Mouse (Mus musculus): Measurements from ENCODE around the gene Lrrc2.
A peak's percentile ranks its signal among the peaks of the same experiment; 100 is the strongest.

Gene Lrrc2

GRCm38 (mm10) chr9:110985541-110985940, 34.2 kb downstream of the Lrrc2 start:
- DNase-seq (ENCODE audit: inconsistent age in 2 of 2, low spot score in 1 of 2), result no peak

- no peak for DNase-seq (ENCODE audit: inconsistent age in 2 of 2, low spot score in 1 of 2)
Measured at GRCm38 (mm10) chr9:110985951-110986350, 34.6 kb downstream of the Lrrc2 start.

GRCm38 (mm10) chr9:110987331-110987730, 36.0 kb downstream of the Lrrc2 start:
- DNase-seq (ENCODE audit: inconsistent age in 2 of 2, low spot score in 1 of 2), result no peak

DNA sequence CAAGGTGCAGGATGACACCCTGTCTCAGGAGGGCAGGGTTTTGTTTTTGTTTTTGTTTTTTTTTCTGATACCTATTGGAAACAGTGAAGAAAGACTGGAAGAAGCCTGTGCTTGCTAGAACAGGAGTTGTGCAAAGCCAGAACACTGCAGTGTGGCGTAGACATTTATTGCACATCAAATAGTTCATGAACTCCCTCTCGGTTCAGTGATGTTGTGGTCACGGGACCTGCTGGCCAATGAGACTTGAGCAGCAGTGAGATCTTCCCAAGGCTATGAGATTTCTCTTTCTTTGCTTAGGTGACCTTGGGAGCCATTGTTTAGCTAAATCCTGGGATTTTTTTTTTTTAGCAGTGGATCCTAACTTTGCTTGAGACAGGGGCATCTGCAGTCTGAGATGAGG, 36.7 kb downstream of the Lrrc2 start:
- no peak for DNase-seq (ENCODE audit: inconsistent age in 2 of 2, low spot score in 1 of 2)

DNA sequence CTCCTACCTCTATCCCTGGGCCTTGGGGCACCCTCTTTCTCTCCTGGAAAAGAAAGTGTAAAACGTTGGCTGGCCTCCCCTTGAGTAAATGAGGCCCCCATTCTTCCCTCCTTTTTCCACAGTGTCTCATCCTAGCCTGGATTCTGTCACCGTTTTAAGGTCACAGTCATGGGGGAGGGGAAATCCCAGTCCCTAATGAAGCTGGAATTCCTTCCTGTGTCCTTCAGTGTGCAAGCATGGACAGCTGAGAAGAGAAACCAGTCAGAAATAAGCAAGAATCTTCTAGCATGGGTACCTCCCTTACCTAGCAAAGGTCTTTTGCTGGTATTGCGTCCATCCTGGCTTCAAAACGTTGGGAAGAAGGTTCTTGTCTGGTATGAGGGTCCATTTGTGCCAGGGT, 37.8 kb downstream of the Lrrc2 start:
- no peak for DNase-seq (ENCODE audit: inconsistent age in 2 of 2, low spot score in 1 of 2)

DNA sequence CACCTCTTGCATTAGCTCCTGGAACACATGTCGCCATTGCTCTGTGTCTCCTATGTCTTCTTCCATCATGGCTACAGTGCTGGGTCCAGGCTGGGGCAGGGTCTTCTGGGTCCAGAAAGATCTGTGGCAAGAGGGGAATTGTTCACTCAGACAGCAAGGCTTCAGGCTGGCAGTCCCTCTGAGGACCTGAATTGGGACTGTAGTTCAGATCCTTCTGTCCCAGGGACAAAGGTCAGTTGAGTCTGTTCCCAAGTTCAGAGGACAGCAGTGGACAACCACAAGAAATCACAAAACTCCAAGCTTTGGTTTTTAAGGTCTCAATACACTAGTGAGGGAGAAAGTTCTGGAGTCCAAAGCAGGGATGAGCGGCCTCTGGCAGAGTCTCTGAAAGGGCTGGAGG, 38.2 kb downstream of the Lrrc2 start:
- DNase-seq (ENCODE audit: inconsistent age in 2 of 2, low spot score in 1 of 2), result no peak

- peak in 1 of 2 experiments; percentile 58 for DNase-seq (ENCODE audit: inconsistent age in 2 of 2, low spot score in 1 of 2)
Measured at GRCm38 (mm10) chr9:110990204-110990603, 38.9 kb downstream of the Lrrc2 start, which contains the start of gene Rtp3. Rtp3 (minus strand) TSS chr9:110990583.

DNA sequence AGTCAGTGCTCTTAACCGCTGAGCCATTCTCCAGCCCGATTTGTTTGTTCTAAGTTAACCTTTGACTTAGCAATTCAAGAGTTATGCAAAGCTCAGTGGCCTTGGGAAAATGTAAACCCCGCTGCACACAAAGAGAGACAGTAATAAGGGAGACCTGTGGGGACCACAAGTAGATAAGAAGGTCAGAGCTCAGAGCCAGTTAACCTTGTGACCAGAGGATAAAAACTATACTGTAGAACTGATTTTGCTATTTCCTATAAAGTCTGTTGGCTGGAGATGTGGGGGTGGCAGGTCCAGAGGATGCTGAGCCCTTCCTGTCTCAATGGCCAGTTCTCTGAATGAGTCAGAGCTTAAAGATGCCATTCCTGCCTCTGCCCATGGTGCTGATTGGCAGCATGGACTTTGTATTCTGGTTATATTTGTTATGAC, 42.0 kb downstream of the Lrrc2 start:
- no peak for DNase-seq (ENCODE audit: inconsistent age in 2 of 2, low spot score in 1 of 2)

DNA sequence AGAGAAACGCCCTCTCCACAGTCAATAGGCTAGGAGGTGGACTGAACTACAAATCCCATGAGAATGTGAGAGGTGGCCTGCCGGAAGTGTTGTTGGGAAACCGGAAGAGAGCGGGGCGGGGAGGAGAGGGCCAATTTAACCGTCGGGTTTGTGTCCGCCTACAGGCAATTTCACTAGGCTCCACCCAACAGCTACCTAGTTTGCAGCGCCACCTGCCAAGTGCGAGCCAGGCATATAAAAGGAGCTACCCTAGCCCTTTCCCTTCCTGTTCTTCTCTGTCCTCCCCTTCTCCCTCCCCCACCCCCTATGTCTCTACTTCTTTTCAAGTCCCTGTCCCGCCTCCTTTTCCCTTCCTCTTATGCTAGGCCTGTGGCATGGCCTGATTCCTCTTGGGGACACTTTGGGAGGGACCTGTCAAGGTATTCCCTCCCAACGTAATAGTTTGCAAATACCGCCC, 43.4 kb downstream of the Lrrc2 start:
- DNase-seq (ENCODE audit: inconsistent age in 2 of 2, low spot score in 1 of 2), result peak; percentile 84 to 90

- DNase-seq (ENCODE audit: inconsistent age in 2 of 2, low spot score in 1 of 2), result peak; percentile 80 to 91
Measured at GRCm38 (mm10) chr9:110997245-110997644, 45.9 kb downstream of the Lrrc2 start.

DNA sequence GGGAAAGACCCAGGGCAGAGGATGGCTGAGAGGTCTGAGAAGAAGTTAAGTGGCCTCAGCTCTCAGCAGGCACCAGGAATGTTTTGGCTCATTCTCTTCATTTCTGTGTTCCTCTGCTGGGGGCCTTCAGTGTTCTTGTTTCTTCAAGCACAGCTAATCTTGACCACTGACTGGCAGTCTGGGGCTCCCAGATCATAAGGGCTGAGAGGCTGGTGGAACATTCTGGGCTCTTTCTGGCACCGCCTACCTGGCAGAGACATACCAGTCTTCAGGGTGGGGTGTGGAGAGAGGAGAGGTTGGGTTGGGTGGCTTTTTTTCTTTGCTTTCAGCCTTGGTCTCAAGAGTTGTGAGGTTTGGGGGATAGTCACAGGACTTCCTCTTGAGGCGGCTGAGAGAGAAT, 47.7 kb downstream of the Lrrc2 start:
- DNase-seq (ENCODE audit: inconsistent age in 2 of 2, low spot score in 1 of 2), result no peak

GRCm38 (mm10) chr9:110999856-111000255, 48.5 kb downstream of the Lrrc2 start:
- DNase-seq (ENCODE audit: inconsistent age in 2 of 2, low spot score in 1 of 2), result peak; percentile 41 to 65

DNA sequence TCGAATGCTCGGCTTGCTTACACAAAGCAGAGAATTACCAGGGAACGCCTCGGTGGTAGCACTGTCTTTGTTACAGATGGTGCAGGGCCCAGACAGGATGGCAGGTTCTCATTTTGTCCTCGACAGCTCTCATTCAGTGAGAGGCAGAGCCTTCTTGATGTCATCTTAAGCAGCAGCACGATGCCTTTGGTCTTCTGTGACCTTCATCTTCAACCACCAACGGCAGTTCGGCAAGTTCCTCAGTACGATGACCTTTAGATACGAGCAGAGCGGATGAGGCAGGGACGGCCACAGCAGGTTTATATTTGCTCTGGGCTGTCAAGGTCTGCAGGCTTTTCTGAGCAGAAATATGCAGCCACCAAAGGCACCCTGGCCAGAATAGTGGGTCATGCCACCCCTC, 50.3 kb downstream of the Lrrc2 start:
- DNase-seq (ENCODE audit: inconsistent age in 2 of 2, low spot score in 1 of 2), result peak; percentile 71 to 73

- DNase-seq (ENCODE audit: inconsistent age in 2 of 2, low spot score in 1 of 2), result no peak
Measured at GRCm38 (mm10) chr9:111003279-111003678, 51.9 kb downstream of the Lrrc2 start.

- no peak for DNase-seq (ENCODE audit: inconsistent age in 2 of 2, low spot score in 1 of 2)
Measured at GRCm38 (mm10) chr9:111006544-111006943, 55.2 kb downstream of the Lrrc2 start.

GRCm38 (mm10) chr9:111009763-111010162, 58.4 kb downstream of the Lrrc2 start:
- DNase-seq (ENCODE audit: inconsistent age in 2 of 2, low spot score in 1 of 2), result no peak

DNA sequence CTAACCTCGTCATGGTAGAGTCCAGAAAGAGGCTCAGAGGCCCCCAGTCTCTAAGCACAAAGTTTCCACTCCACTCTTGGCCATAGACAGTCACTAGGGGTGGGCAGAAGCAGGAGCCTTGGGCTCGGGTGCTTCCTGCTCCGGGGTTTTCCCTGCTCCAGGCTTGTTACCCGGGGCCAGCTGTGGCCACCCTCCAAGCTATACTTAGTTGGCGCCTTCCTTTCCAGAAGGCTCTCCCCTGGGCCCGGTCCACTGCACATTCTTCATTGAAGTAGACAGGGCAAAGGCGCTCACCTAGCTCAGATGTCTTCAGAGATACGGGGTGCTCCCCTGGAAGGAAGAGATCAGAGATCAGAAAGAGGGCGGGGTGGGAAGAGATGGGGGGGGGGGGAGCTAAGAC, 60.2 kb downstream of the Lrrc2 start:
- DNase-seq (ENCODE audit: inconsistent age in 2 of 2, low spot score in 1 of 2), result peak; percentile 52 to 68

DNA sequence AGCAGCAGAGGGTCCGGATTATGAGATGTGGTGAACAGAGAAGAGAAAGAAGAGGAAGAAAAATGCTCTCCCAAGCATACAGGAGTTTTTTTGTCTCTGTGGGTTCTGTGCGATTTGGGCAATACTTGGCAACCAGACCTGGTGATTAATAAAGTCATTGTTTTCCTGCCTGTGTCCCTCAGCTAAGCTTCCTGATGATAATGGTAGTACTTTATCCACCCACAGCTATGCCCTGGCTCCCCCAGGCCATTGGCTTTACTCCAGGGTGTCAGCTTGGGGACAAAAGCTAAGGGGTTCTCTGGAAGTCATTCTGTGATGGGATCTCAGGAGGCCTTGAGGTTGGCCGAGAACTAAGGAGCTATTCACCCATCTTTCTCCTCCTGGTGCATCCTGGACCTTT, 60.7 kb downstream of the Lrrc2 start:
- peak; percentile 35 to 65 for DNase-seq (ENCODE audit: inconsistent age in 2 of 2, low spot score in 1 of 2)

- DNase-seq (ENCODE audit: inconsistent age in 2 of 2, low spot score in 1 of 2), result no peak
Measured at GRCm38 (mm10) chr9:111015658-111016057, 64.3 kb downstream of the Lrrc2 start.

DNA sequence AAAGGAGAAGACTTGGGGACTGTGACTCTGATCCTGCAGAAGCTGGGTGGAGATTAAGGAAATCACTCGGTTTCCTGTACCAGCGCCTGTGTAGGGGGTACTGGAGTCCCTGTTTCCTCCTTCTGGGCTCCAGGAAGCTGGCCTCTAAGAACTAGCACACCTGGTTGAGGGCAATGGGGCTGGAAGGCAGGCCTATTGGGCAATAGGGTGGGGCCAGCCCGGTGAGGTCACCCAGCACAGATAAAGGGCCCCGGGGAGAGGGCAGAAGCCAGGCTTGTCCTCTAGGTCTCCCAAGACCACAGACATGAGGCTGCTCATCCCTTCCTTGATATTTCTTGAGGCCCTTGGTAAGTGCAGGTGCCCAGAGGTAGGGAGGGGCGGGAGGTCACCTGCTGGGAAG, 67.7 kb downstream of the Lrrc2 start, which contains the start of gene Ltf:
Gene Ltf, plus strand, starts transcription at position 250 of the 400 bp plus-strand sequence.
- no peak for DNase-seq (ENCODE audit: inconsistent age in 2 of 2, low spot score in 1 of 2)

DNA sequence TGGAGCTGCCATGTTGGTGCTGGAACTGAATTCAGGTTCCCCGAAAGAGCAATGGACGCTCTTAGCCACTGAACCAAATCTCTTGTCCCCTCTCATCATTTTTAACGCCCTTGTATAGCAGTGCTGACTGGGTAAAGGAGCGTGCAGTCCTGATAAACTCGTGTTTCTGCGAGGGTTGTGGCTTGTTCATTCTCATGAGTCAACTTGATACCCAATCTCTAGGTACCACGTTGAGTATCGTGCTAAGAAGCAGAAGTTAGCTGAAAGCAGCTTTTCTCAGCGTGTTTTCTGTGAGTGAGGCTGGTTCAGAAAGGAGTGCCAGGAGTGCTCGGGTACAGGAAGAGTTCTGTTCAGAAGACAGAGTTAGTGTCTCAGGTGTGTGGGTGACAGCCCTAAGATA, 75.4 kb downstream of the Lrrc2 start:
- DNase-seq (ENCODE audit: inconsistent age in 2 of 2, low spot score in 1 of 2), result no peak
